Mouse (Mus musculus): Measurements from ENCODE around the gene Ccl7.

Gene Ccl7

DNA sequence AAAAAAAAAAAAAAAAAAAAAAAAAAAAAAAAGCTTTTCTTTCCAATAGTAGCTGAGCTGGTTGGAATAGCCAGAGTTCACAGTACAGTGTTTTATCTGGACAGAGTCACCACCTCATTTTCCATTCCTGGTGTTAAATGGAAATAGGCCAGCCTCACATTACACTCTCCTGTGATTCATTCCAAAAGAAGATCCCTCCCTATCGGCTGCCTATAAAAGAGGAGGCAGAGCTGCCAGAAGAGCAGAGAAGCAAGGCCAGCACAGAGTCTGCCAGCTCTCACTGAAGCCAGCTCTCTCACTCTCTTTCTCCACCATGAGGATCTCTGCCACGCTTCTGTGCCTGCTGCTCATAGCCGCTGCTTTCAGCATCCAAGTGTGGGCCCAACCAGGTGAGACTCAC lies at the start of gene Ccl7:
Gene Ccl7, plus strand, starts transcription at position 242 of the 400 bp plus-strand sequence.
- peak; percentile 76 to 80 for DNase-seq

DNA sequence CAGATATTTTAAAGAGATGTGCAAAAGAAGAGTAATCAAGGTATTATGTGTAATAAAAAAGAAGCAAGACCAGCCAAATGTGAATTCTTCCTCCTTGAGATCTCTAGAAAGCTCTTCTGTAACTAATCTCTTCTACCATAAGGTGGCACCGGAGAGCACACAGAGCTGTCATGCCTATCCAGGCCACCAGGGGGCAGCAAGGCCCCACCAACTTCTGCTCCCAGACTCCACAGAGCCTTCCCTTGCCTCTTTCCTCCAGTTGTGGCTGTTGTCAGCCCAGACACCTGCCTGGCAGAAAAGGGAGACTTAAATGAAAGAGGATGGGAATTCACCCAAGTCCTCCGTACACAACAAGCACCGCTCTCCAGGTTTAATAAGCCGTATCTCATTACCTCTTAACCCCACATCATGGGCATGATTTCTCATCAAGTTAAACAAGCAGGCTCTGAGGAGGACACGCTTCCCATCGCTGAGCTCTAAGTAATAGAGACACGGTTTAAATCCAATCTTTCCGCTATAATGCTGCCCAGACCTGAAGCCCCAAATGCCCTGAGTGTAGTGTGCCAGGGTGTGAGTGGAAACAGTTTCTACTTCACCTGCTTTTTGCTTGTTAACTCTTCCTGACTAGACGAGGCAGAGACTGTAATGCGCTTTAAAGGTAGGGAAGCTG lies 49.2 kb upstream of the Ccl7 start:
- DNase-seq = peak; percentile 81 to 86

DNA sequence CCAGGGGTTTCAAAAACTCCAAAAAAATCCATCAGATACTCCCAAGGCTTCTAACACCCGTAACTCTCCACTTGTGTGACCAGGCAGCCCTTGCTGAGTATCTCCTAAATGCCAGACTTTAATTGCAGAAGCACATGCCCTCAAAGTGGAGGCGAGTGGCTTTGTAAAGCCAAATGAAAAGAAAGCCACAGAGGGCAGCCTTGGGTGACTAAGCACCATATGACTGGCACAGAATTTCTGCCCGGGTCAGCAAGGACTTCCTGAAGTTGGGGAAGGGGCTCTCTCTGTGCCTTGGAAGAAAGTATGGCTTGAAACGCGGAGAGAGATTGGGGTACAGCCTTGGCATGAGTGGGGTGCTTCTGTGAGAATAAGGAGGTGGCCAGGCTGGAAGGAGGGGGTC lies 48.4 kb upstream of the Ccl7 start:
- no peak for DNase-seq

DNA sequence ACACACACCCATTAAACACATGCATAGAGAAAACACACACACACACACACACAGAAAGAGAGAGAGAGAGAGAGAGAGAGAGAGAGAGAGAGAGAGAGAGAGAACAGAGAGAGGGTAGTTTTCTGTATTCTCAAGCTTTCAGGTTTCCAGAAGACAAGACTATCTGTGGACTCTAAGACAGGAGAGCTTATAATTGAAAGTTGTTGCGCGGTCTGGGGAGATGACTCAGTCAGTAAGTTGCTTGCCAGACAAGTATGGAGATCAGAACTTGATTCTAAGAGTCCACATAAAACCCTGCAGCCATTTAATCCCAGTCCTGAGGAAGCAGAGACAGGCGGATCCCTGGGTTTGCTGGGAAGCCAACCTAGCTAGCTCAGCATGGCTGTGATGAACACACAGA lies 46.9 kb upstream of the Ccl7 start:
- DNase-seq = no peak

DNA sequence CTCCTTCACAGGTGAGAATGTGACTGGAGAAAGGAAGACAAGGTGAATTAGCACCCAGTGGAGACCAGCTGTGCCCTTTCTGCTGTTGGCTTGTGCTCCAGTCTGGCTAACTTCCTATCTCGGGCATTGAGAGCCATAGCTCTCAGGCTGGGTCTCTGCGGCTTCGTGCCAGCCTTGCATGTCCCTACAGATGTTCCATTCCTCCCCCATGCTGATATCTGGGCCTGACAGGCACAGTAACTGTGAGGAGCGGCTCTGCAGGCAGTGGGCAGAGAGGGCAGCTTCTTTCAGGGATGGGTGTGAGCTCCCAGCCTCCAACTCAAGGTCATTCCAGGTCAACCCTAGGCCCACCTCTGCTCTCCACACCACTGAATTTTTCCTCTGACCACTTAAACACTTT lies 46.0 kb upstream of the Ccl7 start:
- DNase-seq = peak in 1 of 2 experiments; percentile 28

DNA sequence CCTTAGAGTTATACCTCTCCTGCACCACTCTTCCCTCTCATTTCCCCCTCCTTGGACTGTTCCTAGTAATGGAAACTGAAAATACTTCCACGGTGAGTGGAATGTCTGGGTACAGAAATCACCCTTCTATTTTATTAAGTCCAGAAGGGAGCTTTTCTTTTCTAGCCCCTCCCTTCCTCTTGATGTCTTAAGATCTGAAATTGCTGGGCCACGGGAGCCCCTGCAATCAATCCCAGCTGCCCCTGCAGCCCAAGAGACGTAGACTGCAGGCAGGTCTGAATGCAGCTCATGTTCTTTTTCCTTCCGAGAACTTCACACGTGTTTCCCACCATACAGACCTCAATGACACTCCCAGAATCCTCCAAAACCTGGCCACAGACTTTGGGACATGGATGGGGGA lies 44.9 kb upstream of the Ccl7 start:
- DNase-seq = no peak

DNA sequence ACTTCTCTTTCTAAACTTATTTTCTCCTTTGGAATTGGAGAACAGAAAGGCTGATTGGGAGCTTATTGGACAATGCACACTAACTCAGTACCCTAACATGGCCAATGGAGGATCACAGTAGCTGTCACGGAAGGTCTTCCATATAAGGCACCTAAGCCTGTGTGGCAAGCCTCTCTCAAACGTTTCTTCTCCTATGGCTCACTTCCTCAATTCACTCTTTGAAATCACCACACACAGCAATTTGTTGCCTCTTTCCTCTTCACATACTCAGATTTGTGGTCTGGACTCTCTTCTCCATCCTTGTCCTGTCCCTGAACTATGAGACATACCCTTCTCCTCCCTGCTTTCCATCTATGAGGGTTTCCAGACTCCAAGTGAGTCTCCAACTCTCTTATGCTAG lies 40.7 kb upstream of the Ccl7 start:
- no peak for DNase-seq

DNA sequence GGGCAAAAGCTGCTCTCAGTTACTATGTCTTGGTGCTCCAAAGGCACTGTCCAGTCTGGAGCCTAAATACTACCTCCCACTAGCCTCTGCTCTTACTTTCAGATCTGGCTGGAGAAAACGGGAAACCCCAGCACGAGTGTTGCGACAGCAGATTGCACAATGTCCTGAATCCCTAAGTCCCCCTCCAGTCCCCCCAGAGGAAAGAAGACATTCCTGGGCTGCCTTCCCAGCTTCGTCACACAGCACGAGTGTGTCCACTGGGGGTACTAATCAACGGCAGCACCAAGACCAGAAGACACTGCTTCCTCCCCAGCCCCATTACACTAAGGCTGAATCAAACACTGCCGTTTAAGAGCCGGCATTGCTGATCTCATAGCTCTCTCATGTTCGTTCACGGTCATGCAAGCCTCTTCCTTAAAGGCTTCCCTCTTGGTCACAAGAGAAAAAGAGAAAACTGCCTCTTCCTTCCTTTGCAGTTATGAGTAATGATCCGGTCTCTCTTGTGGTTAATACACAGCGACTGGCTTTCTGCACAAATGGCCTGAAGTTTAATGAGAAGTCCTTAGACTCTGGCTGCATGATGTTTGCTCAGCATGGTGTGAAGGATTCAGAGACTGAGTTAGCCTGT lies 38.6 kb upstream of the Ccl7 start:
- peak in 1 of 2 experiments; percentile 10 for DNase-seq

DNA sequence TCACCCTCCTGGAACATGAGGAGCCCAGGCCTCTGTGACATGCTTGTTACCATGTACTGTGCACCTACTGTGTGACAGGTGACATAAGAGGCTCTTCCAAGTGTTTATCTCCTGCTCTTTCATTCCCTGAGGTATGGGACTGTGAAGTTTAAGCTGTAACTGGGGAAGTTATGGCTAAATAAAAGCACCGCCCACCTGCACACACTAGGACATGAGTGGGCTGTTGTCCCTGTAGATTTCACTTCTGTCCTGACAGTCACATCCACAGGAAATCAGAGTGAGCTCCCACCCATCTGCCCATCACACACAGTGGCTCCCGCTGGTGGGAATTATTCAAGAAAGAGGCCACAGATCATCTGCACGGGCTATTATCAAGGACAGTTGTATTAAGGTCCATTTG lies 35.4 kb upstream of the Ccl7 start:
- no peak for DNase-seq

DNA sequence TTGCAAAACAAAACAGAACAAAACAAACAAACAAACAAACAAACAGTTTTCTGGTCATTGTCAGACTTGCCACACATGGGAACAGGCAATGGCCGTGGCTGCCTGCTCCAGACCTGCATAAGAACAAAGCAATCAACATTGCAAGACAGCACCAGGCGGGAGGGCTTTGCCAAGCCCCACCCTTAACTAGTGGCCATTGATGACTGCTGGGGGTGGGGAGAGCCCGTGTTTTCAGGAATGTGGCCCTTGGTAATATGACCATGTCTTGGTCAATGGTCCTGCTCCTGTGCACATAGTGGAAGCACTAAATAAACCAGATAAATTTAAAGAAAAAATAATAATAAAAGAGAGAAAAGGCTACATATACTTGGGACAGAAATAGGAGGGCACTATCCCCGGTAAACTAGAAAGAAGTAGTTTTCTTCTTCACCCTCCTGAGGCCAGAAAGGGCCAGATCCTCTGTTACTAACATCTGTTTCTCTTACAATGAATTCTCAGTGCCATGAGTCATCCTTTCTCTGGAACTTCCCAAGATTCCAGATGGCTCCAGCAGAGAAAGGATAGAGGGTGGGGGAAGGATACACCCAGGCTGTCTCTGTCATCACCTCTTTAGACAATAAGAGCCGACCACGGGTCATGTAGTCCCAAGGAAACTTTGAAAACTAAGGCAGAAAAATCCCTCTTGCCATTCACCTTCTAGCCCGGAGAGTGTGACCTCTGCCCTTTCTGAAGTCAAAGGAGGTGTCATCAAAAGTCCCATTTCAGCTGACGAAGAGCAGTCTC lies 33.9 kb upstream of the Ccl7 start:
- DNase-seq = no peak

DNA sequence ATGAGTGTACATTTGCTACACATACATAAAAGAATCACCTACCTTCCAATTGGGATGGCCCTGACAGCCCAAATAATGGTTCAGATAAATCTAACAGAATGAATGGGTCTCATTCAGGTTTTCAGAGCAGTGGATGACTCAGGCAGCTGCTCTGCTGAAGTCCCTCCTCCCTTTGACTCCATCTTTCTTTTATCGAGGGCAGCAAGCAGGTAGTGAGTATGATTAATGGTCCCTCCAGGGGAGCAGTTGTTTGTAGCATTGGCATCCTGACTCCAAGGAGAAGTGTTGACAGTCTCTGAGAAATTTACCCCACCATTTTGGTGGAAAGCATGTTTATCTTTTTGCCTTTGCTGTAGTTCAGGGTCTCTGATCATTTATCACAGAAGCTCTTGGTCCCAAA lies 31.8 kb upstream of the Ccl7 start:
- no peak for DNase-seq

DNA sequence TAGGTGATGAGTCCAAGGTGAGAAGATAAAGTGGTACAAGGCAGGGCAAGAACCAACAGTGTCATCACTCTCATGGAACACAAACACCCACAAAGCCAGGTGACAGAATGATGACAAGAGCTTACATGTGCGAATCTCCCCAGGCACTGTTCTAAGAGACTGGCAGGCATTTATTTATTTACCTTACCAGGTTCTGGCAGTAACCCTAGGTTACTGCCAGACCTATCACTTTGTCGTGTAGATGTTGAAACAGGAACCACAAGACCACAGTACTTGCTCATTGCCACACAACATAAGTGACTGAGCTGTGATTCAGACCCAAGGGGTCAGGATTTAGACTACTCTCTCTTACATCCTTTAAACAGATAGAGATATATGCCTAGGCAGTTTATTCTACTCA lies 30.4 kb upstream of the Ccl7 start:
- no peak for DNase-seq

DNA sequence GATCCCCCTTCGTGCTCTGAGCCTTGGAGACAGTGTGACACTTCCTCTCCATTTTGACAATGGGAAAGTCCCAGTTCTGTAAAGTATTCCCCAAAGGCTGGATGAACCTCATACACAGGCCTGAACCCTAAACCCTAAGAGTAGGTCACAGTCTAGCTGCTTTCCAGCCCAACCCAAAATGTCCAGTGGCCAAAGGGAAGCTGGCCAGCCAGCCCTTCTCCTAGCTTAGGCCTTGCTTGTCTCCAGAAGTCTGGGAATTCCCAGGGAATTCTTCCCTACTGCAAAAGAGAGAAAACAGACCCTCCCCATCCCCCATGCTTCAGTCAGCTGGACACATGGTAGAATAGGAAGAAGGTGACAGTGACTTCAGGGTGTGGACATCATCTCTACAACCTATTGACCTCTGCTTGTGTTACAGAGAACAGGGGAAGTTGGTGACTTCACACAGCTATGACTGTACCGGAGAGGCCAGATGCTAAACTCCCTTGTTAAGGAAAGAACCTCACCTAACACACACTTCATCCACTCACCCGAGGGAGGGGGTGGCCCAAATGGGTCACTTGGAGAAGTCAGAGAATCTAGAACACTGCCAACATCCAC lies 29.2 kb upstream of the Ccl7 start:
- DNase-seq = no peak

DNA sequence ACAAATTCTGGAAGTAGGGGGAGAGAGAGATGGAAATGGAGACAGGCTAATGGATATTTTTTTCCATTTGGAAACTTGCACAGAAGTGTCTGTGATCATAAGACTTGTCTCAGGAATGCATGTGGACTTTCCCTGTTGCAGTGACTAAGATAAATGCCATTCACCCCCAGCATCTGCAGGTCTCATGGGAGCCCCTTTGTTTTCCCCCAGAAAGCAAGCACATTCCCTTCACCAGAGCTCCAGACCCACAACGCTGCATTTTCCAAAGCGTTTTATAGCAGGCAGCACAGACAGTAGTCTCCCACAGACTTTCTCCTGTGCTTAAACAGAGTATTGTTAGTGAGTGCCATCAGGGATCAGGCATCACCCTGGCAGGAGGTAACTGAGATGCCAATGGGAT lies 26.1 kb upstream of the Ccl7 start:
- DNase-seq = no peak

DNA sequence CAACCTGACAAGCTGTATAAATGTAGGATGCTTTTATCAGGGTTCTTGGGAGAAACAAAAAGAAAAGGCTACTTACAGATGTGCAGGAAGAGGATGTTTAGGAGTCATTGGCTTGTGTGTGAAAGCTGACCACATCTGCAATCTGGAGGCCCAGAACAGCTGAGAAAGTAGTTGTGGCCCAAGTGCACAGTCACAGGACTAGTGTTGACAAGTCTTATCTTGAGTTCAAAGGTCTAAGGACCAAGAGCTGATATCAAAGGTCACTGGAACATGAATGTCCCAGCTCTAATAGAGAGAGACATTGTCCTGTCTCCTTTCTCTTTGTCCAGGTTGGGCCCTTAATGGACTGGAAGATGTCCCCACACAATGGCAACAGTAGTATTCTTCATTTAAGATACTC lies 25.7 kb upstream of the Ccl7 start:
- DNase-seq = no peak

DNA sequence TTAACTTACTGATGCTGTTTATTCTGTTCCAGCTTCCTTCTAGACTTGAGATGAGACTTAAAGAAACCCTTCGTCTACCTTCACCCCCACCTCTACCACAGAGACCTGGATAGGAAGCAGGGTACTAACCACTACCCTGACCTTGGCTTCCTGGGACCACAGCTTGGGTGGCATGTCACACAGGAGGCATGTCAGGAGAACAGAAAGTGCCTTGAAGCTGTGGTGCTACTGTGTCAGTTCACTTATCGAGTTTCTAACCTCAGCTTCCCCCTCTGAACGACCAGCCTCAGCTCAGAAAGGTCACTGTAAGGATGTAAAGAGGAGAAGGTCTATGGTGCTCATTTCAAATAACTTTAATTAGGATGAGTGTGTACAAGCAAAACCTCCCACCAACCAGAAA lies 24.1 kb upstream of the Ccl7 start:
- DNase-seq = no peak

DNA sequence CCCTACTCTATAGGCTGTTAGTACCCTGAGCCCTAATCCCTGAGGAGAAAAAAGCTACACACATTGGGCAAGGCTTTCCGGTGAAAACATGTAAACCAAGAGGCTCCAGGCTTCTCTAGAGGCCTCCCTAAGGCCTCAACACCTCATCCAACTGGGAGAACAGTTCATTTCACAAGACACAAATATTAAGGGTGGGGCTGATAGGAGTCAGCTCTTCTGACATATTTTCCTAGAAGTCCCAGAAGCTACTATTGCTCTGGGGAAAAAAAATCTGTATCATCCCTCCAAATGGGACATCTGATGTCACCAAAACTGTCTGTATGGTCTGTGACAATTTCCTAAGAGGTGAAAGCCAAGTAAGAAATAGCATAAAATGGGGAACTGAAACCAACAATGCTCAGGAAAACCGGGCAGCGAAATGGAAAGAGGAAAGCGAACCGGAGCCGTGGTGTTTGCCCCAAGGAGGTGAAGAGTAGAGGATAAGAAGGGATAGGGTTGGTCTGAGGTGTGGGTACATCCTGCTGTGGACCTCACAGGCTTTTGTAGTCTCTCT lies 22.9 kb upstream of the Ccl7 start:
- DNase-seq = no peak

DNA sequence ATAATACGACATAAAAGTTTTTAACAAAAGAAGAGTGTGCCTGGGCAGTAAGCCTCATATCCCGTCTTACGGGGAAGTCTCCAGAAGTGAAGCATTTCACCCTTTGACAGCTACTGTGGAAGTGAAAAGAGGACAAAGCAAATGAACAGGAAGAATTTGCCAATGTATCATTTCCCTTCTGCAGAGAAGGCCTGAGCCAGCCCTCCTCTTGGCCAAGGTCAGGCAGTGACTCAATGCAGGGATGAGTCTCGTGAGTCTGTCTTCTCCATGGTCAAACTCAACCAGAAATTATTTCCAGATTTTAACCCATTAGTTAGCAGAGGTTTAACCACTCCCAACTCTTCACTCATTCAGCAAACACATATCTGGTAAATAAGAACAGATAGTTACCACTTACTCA lies 21.7 kb upstream of the Ccl7 start:
- DNase-seq = no peak

DNA sequence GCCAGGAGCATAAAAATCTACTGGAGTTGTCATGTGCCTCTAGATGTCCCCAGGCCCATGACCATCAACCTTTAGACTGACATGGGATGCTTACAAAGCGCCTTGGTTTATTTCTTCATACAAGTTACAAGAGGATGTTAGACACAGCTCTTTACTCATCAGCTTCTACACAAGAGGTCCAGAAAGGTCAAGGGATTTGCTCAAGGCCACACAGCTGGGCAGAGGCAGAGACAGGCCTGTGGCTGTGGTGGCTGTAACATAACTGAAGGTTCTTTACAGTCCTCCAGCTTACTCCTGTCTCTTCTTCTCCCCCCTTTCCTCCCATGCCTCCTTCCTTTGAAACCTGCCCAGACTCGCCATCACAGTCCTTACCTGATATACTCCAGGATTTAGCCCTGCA lies 15.3 kb upstream of the Ccl7 start:
- no peak for DNase-seq

DNA sequence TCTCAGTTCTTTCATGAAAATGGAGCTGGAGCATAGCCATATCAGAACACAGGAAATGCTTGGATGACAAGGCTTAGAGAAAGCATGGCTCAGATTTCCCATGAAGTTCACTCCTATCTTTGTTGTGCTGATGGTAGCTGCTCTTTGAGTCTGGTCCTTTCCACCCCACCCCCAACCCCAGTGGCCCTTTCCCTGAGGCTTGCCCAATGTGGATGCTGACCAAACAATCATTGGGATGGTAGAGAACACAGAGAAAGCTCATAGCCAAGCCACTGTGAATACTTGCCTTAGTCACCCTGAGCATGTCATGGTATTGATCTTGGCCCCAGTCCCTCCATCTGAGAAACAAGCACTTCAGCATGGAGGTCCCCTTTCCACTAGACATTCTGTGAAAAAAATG lies 13.4 kb upstream of the Ccl7 start:
- no peak for DNase-seq

DNA sequence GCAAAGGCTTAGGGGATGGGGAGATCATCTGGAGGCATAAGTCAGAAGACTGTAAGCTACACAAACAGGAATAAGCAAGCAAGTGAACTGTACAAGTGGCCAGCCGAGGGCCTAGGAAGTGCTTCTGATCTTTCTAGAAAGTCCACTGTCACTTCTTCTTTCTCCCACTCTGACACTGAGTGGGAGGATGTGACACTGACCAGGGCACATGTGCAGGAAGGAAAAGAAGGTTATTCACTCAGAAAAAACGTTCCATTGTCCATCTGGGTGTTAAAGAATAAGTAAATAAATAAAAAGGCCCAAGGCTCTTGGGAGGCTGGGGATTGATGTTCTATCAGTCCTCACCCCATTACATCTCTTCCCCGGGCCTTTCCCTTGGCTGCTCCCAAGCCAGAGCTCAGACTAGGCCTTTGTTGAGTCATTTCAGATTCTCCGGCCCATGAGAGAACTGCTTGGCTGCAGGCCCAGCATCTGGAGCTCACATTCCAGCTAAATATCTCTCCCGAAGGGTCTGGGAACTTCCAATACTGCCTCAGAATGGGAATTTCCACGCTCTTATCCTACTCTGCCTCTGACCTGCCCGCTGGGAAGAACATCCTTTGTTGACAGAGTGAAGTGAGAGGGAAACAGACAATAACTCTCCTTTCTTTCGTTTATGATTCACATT lies 12.7 kb upstream of the Ccl7 start:
- peak in 1 of 2 experiments; percentile 26 for DNase-seq

DNA sequence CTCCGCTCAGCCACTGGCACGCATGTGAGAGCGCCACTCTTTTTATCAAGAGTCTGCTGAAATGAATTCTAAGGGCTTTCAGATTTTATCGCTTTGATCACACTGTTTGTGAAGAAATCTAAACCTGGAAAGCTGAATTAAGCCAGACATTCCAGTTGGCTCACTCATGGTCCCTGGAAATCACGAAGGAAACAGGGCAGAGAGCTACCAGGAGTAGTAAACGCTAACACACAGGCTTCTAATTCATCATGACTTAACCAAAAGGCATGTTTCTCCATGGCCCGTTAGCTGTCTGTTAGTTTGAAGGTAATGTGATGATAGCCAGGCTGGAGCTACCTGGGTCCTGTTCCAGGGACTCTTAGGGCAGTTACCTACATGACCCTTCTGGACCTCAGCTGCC lies 11.1 kb upstream of the Ccl7 start:
- DNase-seq = no peak

DNA sequence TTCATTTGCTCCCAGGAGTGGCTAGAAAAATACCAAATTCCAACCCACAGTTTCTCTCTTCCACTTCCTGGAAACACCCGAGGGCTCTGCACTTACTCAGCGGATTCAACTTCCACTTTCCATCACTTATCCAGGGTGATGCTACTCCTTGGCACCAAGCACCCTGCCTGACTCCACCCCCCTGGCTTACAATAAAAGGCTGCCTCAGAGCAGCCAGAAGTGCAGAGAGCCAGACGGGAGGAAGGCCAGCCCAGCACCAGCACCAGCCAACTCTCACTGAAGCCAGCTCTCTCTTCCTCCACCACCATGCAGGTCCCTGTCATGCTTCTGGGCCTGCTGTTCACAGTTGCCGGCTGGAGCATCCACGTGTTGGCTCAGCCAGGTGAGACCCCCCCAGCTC lies 10.2 kb upstream of the Ccl7 start, which contains the start of gene Ccl2:
Gene Ccl2, plus strand, starts transcription at position 216 of the 400 bp plus-strand sequence.
- peak; percentile 83 to 89 for DNase-seq
